Mouse (Mus musculus) midbrain, embryonic 14.5 days (tissue): ENCODE measurements at regions not wholly inside any gene's neighbourhood (a gene's known extent, or its start where the extent isn't known, plus 50 kb on each side); places are given as distances from the start of the nearest gene placed in this dataset.
A peak's percentile ranks its signal among the peaks of the same experiment; 100 is the strongest.

Experiments
- ATAC-seq: fragments of 200-750 bp; cut with Nextera tagmentation; 2 replicates; pipeline ENCODE4 v1.8.0; 2017; ENCODE audit warnings: moderate number of reproducible peaks, moderate library complexity; ENCODE audit not compliant: low FRiP score, low TSS enrichment
- DNase-seq: peaks from one replicate; pipeline ENCODE4 v3.0.0-alpha.2; 2015
- H3K27ac ChIP-seq: fragments of 300-500 bp; sonication (generic); replicated peaks from 2 replicates; pipeline ENCODE4 v1.5.1; 2014; ENCODE audit warnings: mild to moderate bottlenecking, low read depth, low read length, moderate library complexity
- H3K27me3 ChIP-seq: fragments of 300-500 bp; sonication (generic); 2 replicates; pipeline ENCODE4 v1.6.1; 2014; ENCODE audit warnings: low read length, control low read depth, mixed read lengths; ENCODE audit not compliant: control insufficient read depth, insufficient read depth
- H3K36me3 ChIP-seq: fragments of 300-500 bp; sonication (generic); 2 replicates; pipeline ENCODE4 v1.6.1; 2014; ENCODE audit warnings: low read length, control low read depth; ENCODE audit not compliant: control insufficient read depth, insufficient read depth
- H3K4me1 ChIP-seq: fragments of 300-500 bp; sonication (generic); 2 replicates; pipeline ENCODE4 v1.6.1; 2014; ENCODE audit warnings: mild to moderate bottlenecking, antibody characterized with exemption, low read length, control low read depth; ENCODE audit not compliant: control insufficient read depth, insufficient read depth
- H3K4me2 ChIP-seq: fragments of 300-500 bp; sonication (generic); 2 replicates; pipeline ENCODE4 v1.6.1; 2014; ENCODE audit warnings: mild to moderate bottlenecking, low read length, moderate library complexity
- H3K4me3 ChIP-seq: fragments of 300-500 bp; sonication (generic); replicated peaks from 2 replicates; pipeline ENCODE4 v1.5.1; 2014; ENCODE audit warnings: low read depth, low read length
- H3K9ac ChIP-seq: fragments of 300-500 bp; sonication (generic); replicated peaks from 2 replicates; pipeline ENCODE4 v1.6.1; 2014; ENCODE audit warnings: mild to moderate bottlenecking, low read length, moderate library complexity
- H3K9me3 ChIP-seq: fragments of 300-500 bp; sonication (generic); 2 replicates; pipeline ENCODE4 v1.6.1; 2016; ENCODE audit warnings: low read length, control low read depth, mixed read lengths; ENCODE audit not compliant: control insufficient read depth
- WGBS: fragments of 180-500 bp; shearing (Covaris S2); extraction: QIAGEN DNeasy Blood & Tissue Kit; methylation state at CpG from one replicate; pipeline ENCODE4 v1.1.7; 2014; 5-methylcytosine and 5-hydroxymethylcytosine counted together

DNA sequence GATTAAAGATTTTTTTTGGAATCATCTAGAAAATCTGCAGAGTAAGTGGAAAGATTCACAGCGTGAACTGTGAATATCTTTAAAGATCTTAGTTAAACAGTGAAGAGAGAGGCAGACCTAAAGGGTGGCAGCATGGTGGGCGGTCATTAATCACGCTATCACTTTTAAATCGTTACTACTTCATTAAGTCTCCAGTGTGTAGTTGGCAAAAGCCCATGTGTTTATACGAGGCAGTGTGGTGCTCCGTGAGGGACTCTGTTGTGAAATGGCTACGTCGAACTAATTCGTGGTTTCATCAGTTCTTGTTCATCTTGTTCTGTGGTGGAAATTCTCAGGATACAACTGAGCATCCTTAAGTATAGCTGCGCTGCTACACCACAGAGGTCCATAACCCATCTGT lies 188.2 kb upstream of the Sox9 start:
- no peak overlapping the region for H3K4me2 ChIP-seq
- 85% methylated on average over 10 of the region's 10 CpGs for WGBS

GRCm38 (mm10) chr11:112607359-112607758 lies 174.7 kb upstream of the Sox9 start:
- no peak overlapping the region for H3K4me2 ChIP-seq

More for the DNA sequence above, 188.2 kb upstream of the Sox9 start:
- no peak overlapping the region for H3K4me3 ChIP-seq
- ATAC-seq = no peak
- H3K4me1 ChIP-seq = peaks cover 8% of the 10 kb centered on the region
- no peaks in the 10 kb centered on the region for H3K36me3 ChIP-seq
- H3K27me3 ChIP-seq = no peaks in the 10 kb centered on the region
- H3K9ac ChIP-seq = no peak overlapping the region
- DNase-seq = no peak
- H3K9me3 ChIP-seq = no peaks in the 10 kb centered on the region
- no peak overlapping the region for H3K27ac ChIP-seq

DNA sequence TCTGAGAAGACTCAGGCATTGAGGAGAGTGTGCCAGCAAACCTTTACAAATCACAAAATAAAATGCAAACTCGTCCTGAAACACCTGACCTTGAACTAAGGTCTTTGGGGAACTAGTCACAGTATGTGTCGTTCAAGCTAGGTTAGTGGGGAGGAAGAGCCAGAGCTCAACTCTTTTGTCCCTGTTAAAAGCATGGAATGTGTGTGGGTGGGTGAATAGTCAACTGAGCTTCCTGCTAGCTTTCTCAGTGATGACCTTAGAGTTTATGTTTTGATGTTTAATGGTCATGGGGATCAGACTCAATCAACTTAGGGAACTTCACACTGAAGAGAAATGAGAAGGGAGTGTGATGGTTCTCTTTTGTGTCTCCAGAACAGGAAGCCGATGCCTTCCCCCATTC lies 172.7 kb upstream of the Sox9 start:
- no peak overlapping the region for H3K4me3 ChIP-seq
- 64% methylated on average over 3 of the region's 3 CpGs for WGBS
- no peak overlapping the region for H3K4me2 ChIP-seq
- ATAC-seq (no peak), DNase-seq (no peak)
- H3K9ac ChIP-seq = no peak overlapping the region
- no peaks in the 10 kb centered on the region for H3K36me3 ChIP-seq
- H3K4me1 ChIP-seq = no peaks in the 10 kb centered on the region
- no peak overlapping the region for H3K27ac ChIP-seq
- no peaks in the 10 kb centered on the region for H3K9me3 ChIP-seq
- no peaks in the 10 kb centered on the region for H3K27me3 ChIP-seq

More at GRCm38 (mm10) chr11:112607359-112607758, 174.7 kb upstream of the Sox9 start:
- Histone ChIP-seq H3K4me3 (no peak overlapping the region), H3K27ac (no peak overlapping the region), H3K9me3 (no peaks in the 10 kb centered on the region), H3K9ac (no peak overlapping the region), H3K36me3 (no peaks in the 10 kb centered on the region), H3K27me3 (no peaks in the 10 kb centered on the region), H3K4me1 (no peaks in the 10 kb centered on the region)
- WGBS = 89% methylated on average over 1 of the region's 1 CpGs
- ATAC-seq (no peak), DNase-seq (no peak)

DNA sequence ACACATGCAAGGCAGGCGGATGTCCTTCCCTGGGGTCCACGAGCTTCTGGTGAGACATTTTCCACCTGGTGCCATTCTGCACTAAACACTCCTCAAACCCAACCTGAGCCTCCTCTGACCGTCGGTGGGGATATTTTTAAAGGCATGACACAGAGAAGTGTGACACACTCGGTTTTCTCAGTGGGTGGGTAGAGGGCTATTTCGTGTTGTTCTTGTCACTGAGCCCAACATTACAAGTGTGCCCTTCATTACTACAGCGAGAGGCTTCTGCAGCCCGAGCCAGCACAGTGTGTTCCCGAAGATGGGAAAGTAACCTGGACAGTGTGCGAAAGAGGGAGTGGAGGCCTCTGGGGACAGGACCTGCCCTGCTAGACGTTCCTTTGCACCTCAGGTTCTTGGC lies 171.0 kb upstream of the Sox9 start:
- Histone ChIP-seq H3K9me3 (no peaks in the 10 kb centered on the region), H3K4me2 (no peak overlapping the region), H3K36me3 (no peaks in the 10 kb centered on the region), H3K27ac (no peak overlapping the region), H3K27me3 (no peaks in the 10 kb centered on the region), H3K4me1 (no peaks in the 10 kb centered on the region), H3K9ac (no peak overlapping the region), H3K4me3 (no peak overlapping the region)
- no peak for ATAC-seq
- DNase-seq = no peak
- WGBS = 83% methylated on average over 11 of the region's 11 CpGs

- no peak overlapping the region for H3K9ac ChIP-seq
- WGBS = 94% methylated on average over 4 of the region's 4 CpGs
Measured at GRCm38 (mm10) chr11:112615629-112616028, 166.4 kb upstream of the Sox9 start.

DNA sequence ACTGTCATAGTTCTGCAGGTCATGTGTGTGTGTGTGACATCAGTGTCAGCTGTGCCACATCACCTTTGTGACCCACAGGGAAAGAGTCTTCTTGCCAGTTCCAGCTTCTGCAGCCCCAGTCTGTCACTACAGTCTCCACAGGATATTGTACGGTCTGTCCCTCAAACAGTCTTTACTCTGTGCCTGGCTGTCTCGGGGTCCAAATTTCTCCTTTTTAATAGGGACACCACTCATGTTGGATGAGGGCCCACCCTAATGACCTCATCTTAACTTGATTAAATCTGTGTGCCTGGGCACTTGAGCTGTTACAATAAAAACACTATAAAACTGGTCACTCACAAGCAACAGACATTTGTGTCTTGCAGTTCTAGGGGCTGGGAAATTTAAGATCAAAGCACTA lies 165.1 kb upstream of the Sox9 start:
- Histone ChIP-seq H3K27ac (no peak overlapping the region), H3K4me2 (no peak overlapping the region), H3K4me3 (no peak overlapping the region), H3K4me1 (0 out of 2 replicates have a peak, but pooled peaks cover 5% of the 10 kb centered on the region), H3K27me3 (no peaks in the 10 kb centered on the region), H3K36me3 (no peaks in the 10 kb centered on the region), H3K9ac (no peak overlapping the region), H3K9me3 (no peaks in the 10 kb centered on the region)
- 86% methylated on average over 2 of the region's 2 CpGs for WGBS
- no peak for DNase-seq
- ATAC-seq = no peak

More at GRCm38 (mm10) chr11:112615629-112616028, 166.4 kb upstream of the Sox9 start:
- no peak overlapping the region for H3K27ac ChIP-seq
- H3K9me3 ChIP-seq = no peaks in the 10 kb centered on the region
- no peaks in the 10 kb centered on the region for H3K4me1 ChIP-seq
- DNase-seq (no peak), ATAC-seq (no peak)
- no peaks in the 10 kb centered on the region for H3K27me3 ChIP-seq
- no peak overlapping the region for H3K4me3 ChIP-seq
- no peaks in the 10 kb centered on the region for H3K36me3 ChIP-seq
- no peak overlapping the region for H3K4me2 ChIP-seq

GRCm38 (mm10) chr11:112620916-112621315 lies 161.1 kb upstream of the Sox9 start:
- no peak overlapping the region for H3K4me3 ChIP-seq
- ATAC-seq (no peak; the same call in 1 of the 2 replicates), DNase-seq (peak; percentile 56)
- 0 out of 2 replicates have a peak, but pooled peaks cover 5% of the 10 kb centered on the region for H3K4me1 ChIP-seq
- H3K9me3 ChIP-seq = no peaks in the 10 kb centered on the region
- H3K27ac ChIP-seq = no peak overlapping the region
- no peaks in the 10 kb centered on the region for H3K36me3 ChIP-seq
- peak overlapping the region; percentile 40 for H3K4me2 ChIP-seq
- H3K9ac ChIP-seq = no peak overlapping the region; the same call in 1 of the 2 replicates
- no peaks in the 10 kb centered on the region for H3K27me3 ChIP-seq
- 11% methylated on average over 12 of the region's 12 CpGs for WGBS

DNA sequence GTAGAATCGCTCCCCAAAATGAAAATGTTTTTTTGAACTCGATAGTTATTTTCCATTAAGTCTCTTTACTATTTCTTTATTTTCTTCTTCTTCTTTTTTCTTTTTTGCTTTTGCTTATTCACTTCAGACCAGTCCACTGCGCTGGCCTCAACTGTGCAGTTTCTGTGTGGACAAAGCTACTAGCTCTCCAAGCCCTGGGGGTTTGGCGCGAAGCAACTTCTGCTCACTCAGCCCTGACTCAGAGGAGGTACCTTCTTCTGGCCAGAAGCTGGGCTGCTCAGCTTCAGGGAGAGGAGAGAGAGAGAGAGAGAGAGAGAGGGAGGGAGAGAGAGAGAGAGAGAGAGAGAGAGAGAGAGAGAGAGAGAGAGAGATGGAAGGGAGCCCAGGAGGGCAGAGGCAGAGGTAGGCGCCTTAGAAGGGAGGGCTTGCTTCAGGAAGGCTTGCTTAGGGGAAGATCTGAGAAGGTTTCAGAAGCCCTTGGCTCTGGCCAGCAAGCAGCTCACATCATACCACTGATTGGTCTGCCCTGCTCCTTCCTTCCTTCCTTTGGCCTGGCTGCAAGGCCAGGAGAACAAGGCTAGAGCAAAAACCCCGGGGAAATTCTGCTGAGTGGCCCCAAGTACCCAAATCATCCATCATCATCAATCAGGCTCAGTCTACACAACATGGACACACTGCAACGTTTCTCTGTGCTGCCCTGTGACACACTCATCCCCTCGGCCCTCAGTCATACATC lies 160.5 kb upstream of the Sox9 start:
- Histone ChIP-seq H3K9ac (no peak overlapping the region), H3K4me2 (no peak overlapping the region), H3K9me3 (no peaks in the 10 kb centered on the region), H3K4me1 (0 out of 2 replicates have a peak, but pooled peaks cover 5% of the 10 kb centered on the region), H3K4me3 (no peak overlapping the region), H3K27me3 (no peaks in the 10 kb centered on the region), H3K36me3 (no peaks in the 10 kb centered on the region), H3K27ac (no peak overlapping the region)
- ATAC-seq = no peak
- DNase-seq = peak; percentile 9
- 67% methylated on average over 9 of the region's 9 CpGs for WGBS

DNA sequence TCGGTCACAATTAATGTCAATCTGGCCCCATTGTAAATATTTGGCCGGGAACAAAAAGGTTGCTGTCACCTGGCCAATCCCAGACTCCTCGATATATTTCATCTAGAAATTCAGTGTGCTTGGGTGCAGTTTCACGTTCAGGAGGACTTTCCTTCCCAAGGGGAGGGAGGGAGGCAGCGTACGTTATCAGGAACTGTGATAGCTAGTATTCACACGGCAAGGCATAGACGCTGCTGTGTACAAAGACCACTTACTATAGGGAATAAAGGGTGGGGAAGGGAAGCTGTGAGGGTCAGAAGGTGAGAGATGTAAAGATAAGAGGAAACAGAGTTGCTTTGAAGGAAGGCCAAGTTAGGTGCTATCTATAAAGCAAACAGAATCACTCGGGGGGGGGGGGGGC lies 132.7 kb upstream of the Sox9 start:
- Histone ChIP-seq H3K4me2 (no peak overlapping the region), H3K36me3 (no peaks in the 10 kb centered on the region), H3K27ac (no peak overlapping the region), H3K4me1 (no peaks in the 10 kb centered on the region), H3K27me3 (no peaks in the 10 kb centered on the region), H3K9ac (no peak overlapping the region), H3K9me3 (no peaks in the 10 kb centered on the region), H3K4me3 (no peak overlapping the region)
- ATAC-seq (no peak), DNase-seq (no peak)
- WGBS = 73% methylated on average over 9 of the region's 9 CpGs
